Mouse (Mus musculus) NIH3T3 (cell line): ENCODE results near the gene Rrp1.
A peak's percentile ranks its signal among the peaks of the same experiment; 100 is the strongest.

Experiments used
- DNase-seq: peaks from one replicate; pipeline ENCODE4 v3.0.0-alpha.2; 2012; ENCODE audit warnings: low read depth

Rrp1 gene

DNA sequence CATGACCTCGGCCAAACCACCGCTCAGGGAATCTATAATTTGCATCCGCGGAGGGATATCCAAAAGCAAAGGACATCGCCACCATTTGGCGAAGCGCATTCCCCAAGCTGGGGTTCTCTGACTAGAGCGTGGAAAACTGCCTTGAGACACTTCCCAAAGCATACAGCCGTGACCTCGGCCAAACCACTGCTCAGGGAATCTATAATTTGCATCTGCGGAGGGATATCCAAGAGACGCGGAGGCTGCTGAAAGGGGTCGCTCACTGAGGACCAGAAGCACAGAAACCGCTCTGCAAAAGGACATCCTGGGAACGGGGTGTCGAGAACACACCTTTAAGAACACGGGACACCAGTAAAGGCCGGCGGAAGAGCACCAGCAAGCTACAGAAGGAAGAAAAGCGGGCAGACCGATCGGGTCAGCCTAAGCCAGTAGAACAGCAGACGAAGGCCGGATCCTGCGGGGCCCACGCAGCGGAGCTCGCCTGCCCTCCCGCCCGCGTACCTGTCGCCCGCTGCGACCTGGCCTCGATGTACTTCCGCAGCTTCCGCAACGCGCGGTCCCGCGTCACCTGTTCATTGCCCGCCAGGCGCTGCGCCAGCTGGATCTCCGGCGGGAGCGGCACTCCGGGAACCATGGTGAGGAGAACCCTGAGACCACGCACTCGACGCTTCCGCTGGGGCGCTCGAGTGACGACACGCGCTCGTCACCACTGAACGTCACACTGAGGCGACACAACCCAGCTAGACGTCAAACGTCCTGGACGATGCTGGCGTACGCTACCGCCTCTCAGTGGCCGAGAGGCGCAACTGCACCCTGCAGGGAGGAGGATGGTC, at the start of gene Rrp1:
Gene Rrp1, minus strand, starts transcription at position 725 of the 833 bp plus-strand sequence.
- peak; percentile 99 for DNase-seq

DNA sequence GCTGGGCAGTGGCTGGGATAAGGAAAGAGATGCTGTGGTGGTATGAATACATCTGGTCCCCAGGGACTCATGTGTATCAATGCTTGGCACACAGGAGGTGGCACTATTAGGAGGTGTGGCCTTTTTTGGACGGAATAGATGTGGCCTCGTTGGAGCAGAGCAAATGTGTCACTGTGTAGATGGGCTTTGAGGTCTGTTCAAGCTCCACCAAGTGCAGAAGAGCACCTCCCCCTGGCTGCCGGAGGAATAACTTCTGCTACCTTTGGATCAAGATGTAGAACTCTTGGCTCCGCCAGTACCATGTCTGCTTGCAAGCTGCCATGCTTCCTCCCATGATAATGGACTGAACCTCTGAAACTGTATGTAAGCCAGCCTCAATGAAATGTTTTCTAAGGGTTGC, 48.9 kb upstream of the Rrp1 start:
- DNase-seq: no peak

DNA sequence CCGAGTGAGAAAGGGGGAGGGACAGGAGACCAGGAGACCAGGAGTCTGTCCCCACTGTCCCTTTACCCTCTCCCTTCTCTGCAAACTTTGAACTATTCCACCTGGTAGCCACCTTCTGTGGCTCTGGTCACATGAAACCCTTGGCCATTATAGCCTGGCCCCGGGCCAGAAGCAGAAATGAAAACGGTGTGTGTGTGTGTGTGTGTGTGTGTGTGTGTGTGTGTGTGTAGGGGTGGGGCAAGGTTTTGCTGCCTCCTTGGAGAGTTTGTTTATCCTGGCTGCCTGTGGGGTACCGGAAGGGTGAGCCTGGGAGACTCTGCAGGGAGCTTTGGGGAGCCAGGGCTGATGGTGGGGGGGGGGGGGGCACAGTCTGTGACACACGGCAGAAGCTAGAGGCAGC, 47.6 kb upstream of the Rrp1 start:
- DNase-seq: peak; percentile 59

DNA sequence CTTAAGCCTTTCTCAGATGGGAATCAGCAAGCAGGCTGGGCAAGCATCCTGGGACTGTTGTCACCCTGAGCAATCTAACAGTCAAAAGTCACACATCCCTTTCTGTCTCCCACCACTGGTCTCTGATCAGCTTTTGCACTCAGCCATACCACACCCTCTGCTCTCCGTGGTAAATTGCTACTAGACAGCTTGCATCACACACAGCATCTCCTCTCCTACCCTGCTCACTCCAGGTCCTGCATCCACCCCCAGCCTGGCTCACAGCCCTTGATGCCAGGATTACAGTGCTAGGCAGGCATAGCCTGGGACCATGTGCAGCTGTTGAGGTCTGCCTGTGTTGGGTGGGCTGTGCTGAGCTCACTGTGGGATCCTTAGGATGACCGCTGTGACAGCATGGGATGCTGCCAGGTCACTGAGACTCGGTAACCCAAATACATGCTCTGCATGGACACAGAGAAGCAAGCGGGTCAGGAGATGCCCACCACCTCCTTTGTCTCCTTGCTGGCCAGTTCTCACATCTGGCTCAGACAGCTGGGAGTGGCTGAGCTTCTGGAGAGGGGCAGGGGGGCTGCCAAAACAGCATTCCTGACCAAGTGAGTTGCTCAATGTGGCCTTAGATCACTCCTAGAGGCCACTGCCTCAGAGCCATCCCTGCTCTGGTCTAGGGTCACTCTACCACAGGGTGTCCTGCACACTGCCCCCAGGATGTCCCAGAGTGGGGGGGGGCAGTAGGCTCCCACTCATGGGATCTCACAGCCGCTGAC, 45.7 kb upstream of the Rrp1 start:
- DNase-seq: peak; percentile 80

DNA sequence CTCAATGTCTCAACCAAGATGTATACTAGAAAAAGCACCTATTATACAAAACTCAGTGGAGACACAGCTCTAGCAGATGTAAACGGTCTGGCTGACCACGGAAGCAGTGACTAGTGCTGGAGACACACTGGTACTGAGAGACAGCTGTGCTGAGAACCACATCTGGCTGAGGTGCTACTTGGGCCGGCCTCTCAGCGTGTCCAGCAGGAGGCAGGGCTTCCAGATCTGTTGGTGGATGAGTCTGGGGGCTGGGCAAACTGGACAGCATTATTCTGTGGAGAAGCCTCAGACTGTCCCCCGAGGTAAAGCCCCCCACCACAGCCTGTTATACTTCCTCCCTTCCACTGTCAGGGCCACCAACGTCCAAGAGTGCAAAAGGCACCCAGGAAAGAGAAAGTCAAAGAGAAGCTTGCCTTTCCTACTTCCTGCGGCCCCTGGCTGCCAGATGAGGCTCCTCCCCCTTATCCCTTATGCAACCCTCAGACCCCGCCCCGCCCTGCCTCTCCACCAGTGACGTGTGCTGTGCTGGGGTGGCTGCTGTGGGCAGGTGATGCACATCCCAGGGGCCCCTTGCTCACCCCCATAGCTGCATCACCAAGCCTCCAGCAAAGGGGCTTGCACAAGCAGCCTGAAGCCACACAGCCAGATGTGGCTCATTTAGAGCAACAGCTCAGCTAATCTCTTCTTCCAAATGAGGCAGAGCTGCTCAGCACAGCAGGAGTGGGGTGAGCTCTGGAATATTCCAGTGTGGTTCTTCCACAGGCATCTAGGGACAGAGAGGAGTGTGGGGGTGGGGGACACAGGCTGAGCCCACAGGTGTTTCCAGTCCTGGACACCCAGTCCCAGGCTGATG, 44.9 kb upstream of the Rrp1 start:
- DNase-seq: peak; percentile 94

DNA sequence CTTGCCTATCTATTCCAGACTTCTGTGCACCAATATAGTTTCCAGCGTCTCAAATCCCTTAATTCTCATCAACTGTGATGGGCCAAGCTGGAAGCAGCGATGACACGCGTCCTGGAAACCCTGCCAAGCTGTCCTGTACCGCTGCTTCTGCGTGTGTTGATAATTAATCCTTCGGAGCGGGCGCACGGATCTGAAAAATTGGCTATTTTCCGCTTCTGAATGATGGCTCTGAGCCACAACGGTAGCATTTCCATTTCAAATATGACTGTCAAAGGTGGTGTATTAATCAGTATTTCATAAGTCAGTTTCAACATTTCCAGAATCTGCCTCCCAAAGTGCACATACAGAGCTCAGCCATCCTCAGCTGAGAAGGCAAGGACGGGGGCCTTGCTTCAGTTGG, 43.9 kb upstream of the Rrp1 start:
- no peak for DNase-seq

DNA sequence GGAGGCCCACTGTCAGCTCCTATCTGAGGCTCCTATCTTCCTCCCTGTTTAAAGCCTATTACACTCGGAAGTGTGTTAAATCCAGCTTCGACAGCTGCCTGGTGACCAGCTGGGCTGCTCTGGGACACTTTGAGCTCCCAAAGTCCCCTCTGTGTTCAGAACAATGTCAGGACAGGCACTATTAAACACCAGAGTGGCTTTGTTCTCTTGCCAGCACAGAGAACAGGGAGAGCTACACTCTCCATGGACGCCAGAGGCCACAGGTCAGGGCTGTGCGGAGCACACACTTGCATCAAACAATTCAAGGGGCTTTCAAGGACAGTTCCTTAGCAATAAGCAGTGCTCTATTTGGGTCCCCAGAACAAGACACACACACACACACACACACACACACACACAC, 39.8 kb upstream of the Rrp1 start:
- no peak for DNase-seq

DNA sequence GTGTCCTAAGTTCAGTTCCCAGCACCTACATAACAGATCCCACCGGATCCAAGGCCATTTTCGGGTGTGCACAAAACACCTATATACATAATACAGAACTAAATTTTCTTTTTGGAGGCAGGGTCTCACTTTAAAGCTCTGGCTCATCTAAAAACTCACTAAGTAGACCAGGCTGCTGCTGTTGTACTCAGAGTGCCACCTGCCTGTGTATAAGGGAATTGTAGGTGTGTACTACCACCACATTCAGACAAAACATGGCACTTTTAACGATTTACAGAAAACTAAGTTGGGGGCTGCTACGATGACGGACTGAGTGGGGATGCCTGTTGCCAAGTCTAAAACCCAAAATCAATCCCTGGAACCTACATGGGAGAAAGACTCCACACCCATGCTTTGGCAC, 37.9 kb upstream of the Rrp1 start:
- DNase-seq: no peak

DNA sequence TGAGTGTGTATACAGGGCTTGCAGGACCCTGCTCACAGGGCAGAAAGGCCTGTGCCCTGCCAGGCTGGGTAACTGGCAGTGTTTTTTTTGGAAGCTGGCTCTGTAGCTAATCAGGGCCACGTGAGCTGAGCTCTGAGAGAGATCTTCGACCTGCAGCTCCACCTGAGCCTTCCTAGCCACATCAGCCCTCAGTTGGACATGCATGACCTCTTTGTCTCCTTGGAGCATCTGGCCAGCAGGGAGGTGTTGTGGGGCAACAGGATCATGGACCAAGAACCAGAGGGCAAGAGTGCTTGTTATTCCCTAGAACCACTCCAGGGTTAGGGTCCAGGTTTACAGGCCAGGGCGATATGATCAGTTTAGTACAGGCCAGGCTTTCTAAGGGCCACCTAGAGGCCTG, 34.6 kb upstream of the Rrp1 start:
- DNase-seq: no peak

DNA sequence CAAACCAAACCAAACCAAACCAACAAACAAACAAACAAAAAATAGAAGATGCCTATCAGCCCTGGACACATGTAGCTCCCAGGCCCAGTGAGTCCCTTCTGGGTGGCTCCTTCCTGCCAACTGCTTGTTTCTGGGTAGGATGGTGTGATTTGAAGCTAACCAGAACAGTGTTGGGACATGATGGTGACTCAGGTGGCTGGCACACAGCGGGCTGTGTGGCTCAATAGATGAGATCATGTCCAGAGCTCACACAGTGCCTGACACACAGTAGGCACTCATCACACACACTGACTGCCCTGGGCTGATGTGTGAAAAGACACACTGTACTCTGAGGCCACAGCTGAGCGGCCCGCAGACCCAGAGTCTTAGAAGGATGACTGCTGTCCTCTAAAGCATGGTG, 33.4 kb upstream of the Rrp1 start:
- no peak for DNase-seq

DNA sequence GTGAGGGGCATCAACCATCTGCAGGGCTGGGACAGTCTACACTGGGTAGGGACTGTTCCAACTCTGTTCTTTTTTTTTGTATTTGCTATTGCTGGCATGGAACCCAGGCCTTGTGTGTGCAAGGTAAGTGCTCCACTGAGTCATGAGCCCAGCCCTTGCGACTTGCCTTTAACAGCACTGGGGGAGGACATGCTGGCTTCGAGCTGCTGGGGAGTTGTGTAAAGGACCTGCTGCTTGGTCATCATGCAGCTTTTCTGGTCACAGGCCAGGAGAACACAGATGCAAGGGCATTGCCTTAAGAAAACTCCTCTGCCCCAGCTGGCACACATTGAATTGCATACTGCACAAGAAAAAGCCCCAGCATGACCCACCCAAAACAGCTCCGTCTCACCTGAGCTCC, 29.4 kb upstream of the Rrp1 start:
- no peak for DNase-seq

DNA sequence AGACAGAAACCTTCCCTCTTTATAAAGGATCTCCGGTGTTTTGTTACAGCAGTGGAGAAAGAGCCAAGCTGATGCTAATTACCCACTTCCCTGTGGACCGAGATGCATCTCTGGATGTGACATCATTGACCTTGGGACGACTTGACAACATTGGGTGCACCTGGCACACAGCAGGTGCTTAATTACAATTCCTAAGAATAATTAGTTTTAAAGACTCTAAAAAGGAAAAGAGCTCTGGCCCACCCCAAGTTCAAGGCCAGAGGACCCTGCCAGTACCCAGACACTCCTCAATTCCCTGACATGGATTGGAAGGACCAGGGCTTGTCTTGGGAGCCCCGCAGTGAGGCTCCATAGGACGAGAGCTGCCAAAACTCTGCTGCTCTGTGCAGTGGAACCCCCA, 28.8 kb upstream of the Rrp1 start:
- no peak for DNase-seq

DNA sequence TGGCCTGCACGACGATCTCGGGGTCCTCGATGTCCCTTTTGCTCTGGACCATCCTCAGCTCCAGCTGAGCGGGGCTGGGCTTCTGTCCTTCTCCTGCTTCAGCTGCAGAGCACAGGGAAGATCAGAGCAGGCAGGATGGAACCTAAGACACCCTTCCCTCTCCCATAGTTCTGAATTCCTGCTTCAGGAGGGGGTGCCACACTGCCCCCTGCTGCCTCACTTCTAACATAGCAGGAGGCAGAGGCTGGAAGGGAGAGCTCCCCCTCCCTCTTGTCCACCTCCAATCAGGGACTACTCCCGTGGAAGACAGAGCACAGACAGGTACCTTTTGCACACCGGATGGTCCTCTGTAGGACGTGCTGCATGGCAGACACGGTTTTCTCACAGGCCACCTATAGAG, 28.0 kb upstream of the Rrp1 start:
- peak; percentile 68 for DNase-seq

DNA sequence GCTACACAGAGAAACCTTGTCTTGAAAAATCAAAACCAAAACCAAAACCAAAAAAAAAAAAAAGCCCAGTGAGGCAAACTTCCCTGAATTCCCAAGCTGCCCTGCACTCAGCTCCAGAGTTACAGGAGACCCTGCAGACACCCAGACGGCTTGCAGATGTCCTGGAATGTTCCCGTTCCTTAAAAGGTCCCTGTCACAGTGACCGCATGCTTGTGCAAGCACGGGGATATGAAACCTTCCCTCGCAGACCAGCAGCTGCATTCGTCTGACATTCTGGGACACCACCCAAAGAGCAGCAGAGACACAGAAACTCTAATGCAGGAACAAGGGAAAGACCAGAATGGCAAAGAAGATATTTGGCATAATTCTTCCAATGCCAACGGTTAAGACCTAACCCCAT, 27.1 kb upstream of the Rrp1 start:
- DNase-seq: no peak

DNA sequence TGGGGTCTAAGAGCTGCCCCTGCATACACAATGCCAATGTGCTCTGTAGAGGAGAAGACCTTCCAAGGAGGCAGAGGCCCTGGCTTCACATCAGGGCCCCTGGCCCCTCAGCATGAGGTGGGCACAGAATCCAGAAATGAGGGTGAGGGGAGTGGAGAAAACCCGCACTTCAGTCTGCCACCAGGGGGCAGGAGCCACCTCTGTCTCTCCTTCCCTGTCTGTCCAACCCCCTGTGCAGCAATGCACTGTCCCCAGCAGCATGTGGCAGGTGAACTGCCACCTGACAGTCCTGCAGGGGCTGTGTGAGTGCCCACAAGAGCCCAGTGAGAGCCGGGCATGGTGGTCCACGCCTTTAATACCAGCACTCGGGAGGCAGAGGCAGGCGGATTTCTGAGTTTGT, 26.7 kb upstream of the Rrp1 start:
- peak; percentile 58 for DNase-seq

DNA sequence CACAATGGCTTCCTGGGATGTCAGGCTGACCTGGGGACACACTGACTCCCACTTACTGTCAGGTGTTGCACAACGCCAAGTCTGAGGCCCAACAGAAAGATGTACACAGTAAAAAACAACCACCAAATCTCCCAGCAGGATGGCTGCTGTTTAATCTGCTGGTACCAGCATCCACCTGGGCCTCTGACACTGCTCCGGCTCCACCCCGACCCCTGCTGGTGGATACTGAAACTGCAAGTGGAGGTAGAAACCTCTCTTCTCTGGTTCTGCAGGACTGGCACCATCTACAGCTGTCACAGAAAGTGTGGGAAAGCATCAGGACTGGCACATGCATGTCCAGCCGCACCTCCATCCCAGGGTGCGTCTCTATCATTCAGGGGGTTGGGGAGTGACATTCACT, 25.3 kb upstream of the Rrp1 start:
- DNase-seq: peak; percentile 88

DNA sequence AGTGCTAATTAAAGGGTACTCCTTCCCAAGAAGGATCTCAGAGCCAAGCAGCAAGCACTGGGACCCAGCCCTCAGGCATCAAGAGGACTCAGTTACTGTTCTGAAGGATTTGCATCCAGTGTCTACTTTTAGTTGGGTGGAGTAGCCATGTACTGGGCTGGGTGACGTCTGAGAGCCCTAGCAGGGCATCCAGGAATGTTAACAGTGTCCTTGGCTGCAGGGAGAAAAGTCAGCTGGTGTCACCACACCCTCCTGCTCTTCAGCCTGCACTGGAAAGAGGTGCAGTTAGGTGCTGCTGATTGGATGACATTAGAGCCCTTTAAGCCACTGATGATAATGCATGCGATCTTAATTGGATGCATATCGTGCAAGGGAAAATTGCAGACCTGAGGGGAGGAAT, 20.0 kb upstream of the Rrp1 start:
- no peak for DNase-seq

DNA sequence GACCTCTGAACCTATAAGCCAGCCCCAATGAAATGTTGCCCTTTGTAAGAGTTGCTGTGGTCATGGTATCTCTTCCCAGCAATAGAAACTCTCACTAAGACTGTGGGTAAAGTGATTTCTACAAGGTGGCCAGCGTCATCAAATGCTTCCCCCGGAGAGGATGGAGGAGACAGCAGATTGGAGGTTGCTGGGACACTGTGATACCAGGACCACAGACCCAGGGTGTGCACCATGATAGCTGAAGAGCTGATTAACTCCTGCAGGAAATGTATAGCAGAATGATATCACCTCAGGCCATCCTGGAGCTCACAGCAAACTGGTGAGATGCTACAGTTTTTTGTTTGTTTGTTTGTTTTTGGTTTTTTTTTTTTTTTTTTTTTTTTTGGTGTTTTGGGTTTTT, 16.9 kb upstream of the Rrp1 start:
- no peak for DNase-seq

DNA sequence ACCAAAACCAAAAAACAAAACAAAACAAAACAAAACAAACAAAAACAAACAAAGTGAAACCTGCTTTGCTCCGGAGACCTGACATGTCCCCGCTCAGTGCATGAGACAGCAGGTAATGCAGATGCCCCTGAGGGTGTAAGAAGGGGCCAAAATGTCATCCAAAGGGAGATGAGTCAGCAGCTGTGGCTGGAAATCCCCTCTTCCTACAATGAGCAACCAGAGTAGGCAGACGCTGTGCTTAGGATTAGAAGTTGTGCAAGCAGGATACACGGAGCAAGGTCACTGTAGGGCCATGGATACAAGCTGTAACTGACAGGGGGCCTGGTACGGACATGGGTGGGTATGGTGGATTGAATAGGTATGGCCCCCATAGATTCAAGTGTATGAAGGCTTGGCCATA, 16.3 kb upstream of the Rrp1 start:
- peak; percentile 71 for DNase-seq

DNA sequence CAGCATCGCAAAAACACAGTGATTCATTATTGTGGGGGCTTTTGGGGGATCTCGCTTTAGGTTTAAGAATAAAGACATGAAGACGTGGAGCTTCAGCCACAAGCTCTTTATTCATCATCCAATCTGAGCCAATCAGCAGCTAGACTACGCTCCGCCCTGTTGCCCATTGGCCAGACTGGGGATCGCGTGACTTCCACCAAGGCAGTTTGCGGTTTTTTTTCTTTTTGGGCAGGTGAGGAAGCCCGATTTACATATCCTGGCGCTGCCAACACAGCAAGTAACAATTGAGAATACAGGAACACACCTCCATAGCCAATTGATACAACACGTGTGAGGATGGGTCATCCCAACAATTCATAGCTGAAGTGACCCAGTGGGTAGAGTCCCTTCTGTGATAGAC, 15.2 kb upstream of the Rrp1 start:
- no peak for DNase-seq

DNA sequence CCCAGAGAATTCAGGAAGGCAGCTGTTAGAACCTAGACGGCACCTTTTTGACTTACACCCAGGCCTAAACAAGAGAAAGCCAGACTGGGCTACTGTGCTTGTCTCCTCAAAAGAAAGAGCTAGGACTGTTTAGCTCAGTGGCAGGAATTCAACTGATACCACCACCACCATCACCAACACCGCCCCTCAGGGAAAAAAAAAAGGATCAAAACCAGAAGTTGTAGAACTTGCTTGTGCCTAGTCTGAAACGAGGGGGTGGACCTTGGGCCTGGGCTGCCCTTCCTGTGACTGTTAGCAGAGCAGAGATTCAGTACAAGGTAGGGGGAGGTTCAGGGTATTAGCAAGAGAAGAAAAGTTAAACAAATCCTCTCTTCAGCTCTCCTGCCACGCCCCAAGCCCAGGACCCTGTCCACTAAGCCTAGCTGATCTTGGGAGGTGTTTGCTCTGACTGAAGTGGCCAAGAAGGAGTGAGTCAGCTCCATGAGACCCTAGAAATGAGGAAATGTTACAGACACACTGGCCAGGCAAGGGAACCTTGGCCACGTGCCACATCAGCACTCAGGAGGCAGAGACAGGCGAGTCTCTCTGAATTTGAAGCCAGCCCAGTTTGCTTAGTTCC, 13.4 kb upstream of the Rrp1 start:
- DNase-seq: peak; percentile 77
